Mouse (Mus musculus) cerebellum, postnatal 25 days (tissue): Measurements from ENCODE around the gene Cdca5.
"Not testable (repeated sequence)": the region's sequence is repeated elsewhere in the genome, so short reads cannot be mapped to it uniquely, and the experiment has no call there.

Experiments used
- DNase-seq, 2 experiments: peaks; one replicate each; pipeline ENCODE4 v3.0.0; 2021; ENCODE audit warnings: mixed read lengths in 2 of 2

The Cdca5 gene

GRCm38 (mm10) chr19:6084478-6085248, at the start of gene Cdca5, which contains the start of gene Zfpl1:
TSS of gene Cdca5 (plus strand) at chr19:6084983.
TSS of gene Zfpl1 (minus strand) at chr19:6084956.
- DNase-seq, result peak; percentile 98 to 99

- DNase-seq, result no peak
Measured at GRCm38 (mm10) chr19:6035966-6036585, 48.7 kb upstream of the Cdca5 start.

- DNase-seq, result no peak
Measured at GRCm38 (mm10) chr19:6037695-6038094, 47.1 kb upstream of the Cdca5 start.

GRCm38 (mm10) chr19:6038326-6038725, 46.5 kb upstream of the Cdca5 start:
- peak in 1 of 2 experiments; percentile 6 for DNase-seq

GRCm38 (mm10) chr19:6040002-6040401, 44.8 kb upstream of the Cdca5 start:
- DNase-seq, result no peak

- peak in 1 of 2 experiments; percentile 26 for DNase-seq
Measured at GRCm38 (mm10) chr19:6042293-6042692, 42.5 kb upstream of the Cdca5 start.

- DNase-seq, result not testable (repeated sequence)
Measured at GRCm38 (mm10) chr19:6044102-6044501, 40.7 kb upstream of the Cdca5 start.

GRCm38 (mm10) chr19:6045366-6046293, 39.2 kb upstream of the Cdca5 start:
- no peak for DNase-seq

GRCm38 (mm10) chr19:6046294-6047153, 38.3 kb upstream of the Cdca5 start, which contains the start of gene Syvn1:
TSS of gene Syvn1 (plus strand) at chr19:6046576.
- peak; percentile 93 to 95 for DNase-seq

- no peak for DNase-seq
Measured at GRCm38 (mm10) chr19:6047154-6047898, 37.5 kb upstream of the Cdca5 start.

GRCm38 (mm10) chr19:6047899-6048166, 37.0 kb upstream of the Cdca5 start:
- DNase-seq, result no peak

- DNase-seq, result no peak
Measured at GRCm38 (mm10) chr19:6048681-6049410, 35.9 kb upstream of the Cdca5 start.

GRCm38 (mm10) chr19:6052516-6052915, 32.3 kb upstream of the Cdca5 start:
- DNase-seq, result no peak

GRCm38 (mm10) chr19:6054296-6054695, 30.5 kb upstream of the Cdca5 start:
- no peak for DNase-seq

- peak in 1 of 2 experiments; percentile 34 for DNase-seq
Measured at GRCm38 (mm10) chr19:6056696-6057095, 28.1 kb upstream of the Cdca5 start.

GRCm38 (mm10) chr19:6057313-6058096, 27.3 kb upstream of the Cdca5 start, which contains the start of the genes Mrpl49 and Fau:
TSS of gene Mrpl49 (minus strand) at chr19:6057785.
TSS of gene Fau (plus strand) at chr19:6057844.
- DNase-seq, result peak; percentile 100

- no peak for DNase-seq
Measured at GRCm38 (mm10) chr19:6058513-6058912, 26.3 kb upstream of the Cdca5 start.

- DNase-seq, result peak in 1 of 2 experiments; percentile 2
Measured at GRCm38 (mm10) chr19:6058966-6059365, 25.8 kb upstream of the Cdca5 start.

GRCm38 (mm10) chr19:6061021-6061533, 23.7 kb upstream of the Cdca5 start, which contains the start of gene Znhit2:
TSS of gene Znhit2 (plus strand) at chr19:6061192.
- DNase-seq, result peak; percentile 91 to 93
